Mouse (Mus musculus): Measurements from ENCODE around the gene Gprasp1.
"Not testable (repeated sequence)": the region's sequence is repeated elsewhere in the genome, so short reads cannot be mapped to it uniquely, and the experiment has no call there.

The Gprasp1 gene

GRCm38 (mm10) chrX:135837896-135838295, 95.4 kb downstream of the Gprasp1 start:
- DNase-seq (ENCODE audit: low read depth) = no peak

- not testable (repeated sequence) for DNase-seq (ENCODE audit: low read depth)
Observed at GRCm38 (mm10) chrX:135838521-135839360, 96.2 kb downstream of the Gprasp1 start, which contains the start of gene Gprasp2. TSS of gene Gprasp2 (plus strand) at chrX:135839034.

GRCm38 (mm10) chrX:135839397-135840391, 97.2 kb downstream of the Gprasp1 start:
- not testable (repeated sequence) for DNase-seq (ENCODE audit: low read depth)

Data from c-Kit-positive CD71-positive TER-119-negative erythroid progenitor cells, embryonic 14.5 days (primary cell).